Mouse (Mus musculus): ENCODE measurements at regions not wholly inside any gene's neighbourhood (a gene's known extent, or its start where the extent isn't known, plus 50 kb on each side); places are given as distances from the start of the nearest gene placed in this dataset.

GRCm38 (mm10) chr2:117498565-117498964 lies 155.8 kb upstream of the Rasgrp1 start:
- H3K9ac ChIP-seq: no peak overlapping the region
- no peaks in the 10 kb centered on the region for H3K4me1 ChIP-seq (replicated peaks)
- no peak for DNase-seq
- H3K27ac ChIP-seq: no peak overlapping the region
- WGBS (ENCODE audit: insufficient replicate concordance): 71% methylated on average over 5 of the region's 5 CpGs
- no peak overlapping the region for H3K4me3 ChIP-seq (replicated peaks)
- H3K9me3 ChIP-seq (replicated peaks): no peaks in the 10 kb centered on the region
- no peak overlapping the region for H3K4me2 ChIP-seq
- no peaks in the 10 kb centered on the region for H3K27me3 ChIP-seq
- H3K36me3 ChIP-seq: no peaks in the 10 kb centered on the region
- no peak for ATAC-seq (ENCODE audit: low read depth)

GRCm38 (mm10) chr2:117502611-117503010 lies 159.8 kb upstream of the Rasgrp1 start:
- H3K27me3 ChIP-seq: no peaks in the 10 kb centered on the region
- H3K9ac ChIP-seq: no peak overlapping the region
- no peak overlapping the region for H3K4me2 ChIP-seq
- ATAC-seq (ENCODE audit: low read depth) (no peak), DNase-seq (no peak)
- H3K9me3 ChIP-seq (replicated peaks): no peaks in the 10 kb centered on the region
- H3K36me3 ChIP-seq: no peaks in the 10 kb centered on the region
- H3K4me1 ChIP-seq (replicated peaks): no peaks in the 10 kb centered on the region
- no peak overlapping the region for H3K4me3 ChIP-seq (replicated peaks)
- H3K27ac ChIP-seq: no peak overlapping the region

DNA sequence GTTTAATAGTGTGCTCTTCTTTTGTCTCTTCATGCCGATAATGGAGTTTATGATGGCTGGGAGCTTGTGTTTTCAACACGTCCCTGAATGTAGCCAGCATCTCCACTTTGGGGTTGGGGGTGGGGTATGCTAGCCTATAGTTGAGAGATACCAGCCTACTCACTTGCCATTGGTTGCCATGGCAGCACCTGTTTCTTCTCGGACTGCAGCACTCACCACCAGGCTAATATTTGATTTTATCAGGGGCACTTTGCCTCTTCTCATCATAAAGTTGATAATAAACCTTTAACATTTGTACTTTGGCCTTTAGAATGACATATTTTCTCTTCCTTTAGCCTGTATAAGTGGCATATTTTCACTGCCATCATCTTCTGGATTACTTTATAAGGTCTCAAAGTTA lies 168.9 kb upstream of the Rasgrp1 start:
- no peak for ATAC-seq (ENCODE audit: low read depth)

GRCm38 (mm10) chr2:117512551-117512950 lies 169.8 kb upstream of the Rasgrp1 start:
- no peak for DNase-seq
- Histone ChIP-seq H3K4me1 (replicated peaks) (no peaks in the 10 kb centered on the region), H3K9me3 (replicated peaks) (no peaks in the 10 kb centered on the region), H3K27me3 (no peaks in the 10 kb centered on the region), H3K4me2 (no peak overlapping the region), H3K27ac (no peak overlapping the region), H3K9ac (no peak overlapping the region), H3K36me3 (no peaks in the 10 kb centered on the region), H3K4me3 (replicated peaks) (no peak overlapping the region)
- ATAC-seq (ENCODE audit: low read depth): no peak
- WGBS (ENCODE audit: insufficient replicate concordance): 73% methylated on average over 9 of the region's 9 CpGs

More for the DNA sequence above, 168.9 kb upstream of the Rasgrp1 start:
- no peak for DNase-seq
- Histone ChIP-seq H3K4me2 (no peak overlapping the region), H3K4me3 (replicated peaks) (no peak overlapping the region), H3K36me3 (no peaks in the 10 kb centered on the region), H3K27ac (no peak overlapping the region), H3K9ac (no peak overlapping the region), H3K27me3 (no peaks in the 10 kb centered on the region), H3K4me1 (replicated peaks) (no peaks in the 10 kb centered on the region), H3K9me3 (replicated peaks) (no peaks in the 10 kb centered on the region)
- 57% methylated on average over 3 of the region's 3 CpGs for WGBS (ENCODE audit: insufficient replicate concordance)

GRCm38 (mm10) chr2:117524437-117524836 lies 181.6 kb upstream of the Rasgrp1 start:
- H3K36me3 ChIP-seq: no peaks in the 10 kb centered on the region
- no peak overlapping the region for H3K4me3 ChIP-seq (replicated peaks)
- H3K9me3 ChIP-seq (replicated peaks): no peaks in the 10 kb centered on the region
- ATAC-seq (ENCODE audit: low read depth) (no peak), DNase-seq (no peak)
- H3K4me2 ChIP-seq: no peak overlapping the region
- H3K4me1 ChIP-seq (replicated peaks): no peaks in the 10 kb centered on the region
- no peak overlapping the region for H3K27ac ChIP-seq
- H3K9ac ChIP-seq: no peak overlapping the region
- WGBS (ENCODE audit: insufficient replicate concordance): 55% methylated on average over 5 of the region's 5 CpGs
- H3K27me3 ChIP-seq: no peaks in the 10 kb centered on the region

DNA sequence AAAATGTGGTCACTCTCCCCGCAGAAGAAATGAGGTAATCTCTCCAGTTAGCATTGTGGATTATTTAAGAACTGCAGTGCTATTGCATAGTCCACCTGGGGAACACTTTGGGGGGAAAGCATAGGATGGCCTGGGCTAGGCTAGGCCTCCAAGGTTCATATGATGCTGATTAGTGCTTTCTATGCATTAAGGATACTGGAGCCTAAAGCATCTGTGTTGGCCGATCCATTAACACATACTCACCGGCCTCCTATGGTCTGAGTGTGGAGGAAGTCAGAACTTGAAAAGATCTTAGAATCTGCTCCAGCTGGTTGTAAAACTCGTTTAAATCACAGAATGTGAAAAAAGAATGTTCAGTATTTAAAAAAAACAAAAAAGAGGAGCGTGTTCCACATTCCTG lies 196.1 kb upstream of the Rasgrp1 start:
- no peaks in the 10 kb centered on the region for H3K4me1 ChIP-seq (replicated peaks)
- no peaks in the 10 kb centered on the region for H3K36me3 ChIP-seq
- H3K4me2 ChIP-seq: no peak overlapping the region
- no peak overlapping the region for H3K4me3 ChIP-seq (replicated peaks)
- no peak for ATAC-seq (ENCODE audit: low read depth)
- 63% methylated on average over 5 of the region's 5 CpGs for WGBS (ENCODE audit: insufficient replicate concordance)
- no peak overlapping the region for H3K27ac ChIP-seq
- H3K27me3 ChIP-seq: no peaks in the 10 kb centered on the region
- H3K9me3 ChIP-seq (replicated peaks): no peaks in the 10 kb centered on the region
- no peak overlapping the region for H3K9ac ChIP-seq
- DNase-seq: no peak

DNA sequence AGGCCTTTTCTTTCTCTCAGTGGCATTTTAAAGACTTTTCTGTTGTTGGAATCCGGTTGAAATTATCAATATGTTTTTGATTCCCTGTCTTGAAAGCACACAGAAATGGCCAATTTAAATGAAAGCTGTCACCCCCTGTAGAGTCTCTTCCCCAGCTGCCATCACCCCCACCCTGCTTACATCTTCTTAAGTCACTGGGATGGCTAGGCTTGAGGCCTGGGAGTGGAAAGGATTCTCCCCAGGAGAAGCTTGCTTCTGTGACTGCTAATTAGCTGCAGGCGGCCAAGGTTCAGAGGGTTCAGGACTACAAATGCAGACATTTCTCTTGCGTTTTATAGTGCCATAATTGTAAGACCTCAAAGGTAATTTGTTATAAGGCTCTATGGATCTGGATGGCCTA lies 196.5 kb upstream of the Rasgrp1 start:
- Histone ChIP-seq H3K4me3 (replicated peaks) (no peak overlapping the region), H3K4me1 (replicated peaks) (no peaks in the 10 kb centered on the region), H3K27me3 (no peaks in the 10 kb centered on the region), H3K36me3 (no peaks in the 10 kb centered on the region), H3K27ac (no peak overlapping the region), H3K4me2 (no peak overlapping the region), H3K9me3 (replicated peaks) (no peaks in the 10 kb centered on the region), H3K9ac (no peak overlapping the region)
- no peak for DNase-seq
- ATAC-seq (ENCODE audit: low read depth): no peak
- 49% methylated on average over 3 of the region's 3 CpGs for WGBS (ENCODE audit: insufficient replicate concordance)

- WGBS (ENCODE audit: insufficient replicate concordance): 12% methylated on average over 6 of the region's 6 CpGs
- Histone ChIP-seq H3K9me3 (replicated peaks) (no peaks in the 10 kb centered on the region), H3K9ac (no peak overlapping the region), H3K36me3 (no peaks in the 10 kb centered on the region), H3K4me3 (replicated peaks) (no peak overlapping the region), H3K4me2 (no peak overlapping the region), H3K27me3 (no peaks in the 10 kb centered on the region), H3K27ac (no peak overlapping the region), H3K4me1 (replicated peaks) (no peaks in the 10 kb centered on the region)
- peak; percentile 0 for DNase-seq
- no peak for ATAC-seq (ENCODE audit: low read depth)
Measured at GRCm38 (mm10) chr2:117541471-117541870, 198.7 kb upstream of the Rasgrp1 start.

DNA sequence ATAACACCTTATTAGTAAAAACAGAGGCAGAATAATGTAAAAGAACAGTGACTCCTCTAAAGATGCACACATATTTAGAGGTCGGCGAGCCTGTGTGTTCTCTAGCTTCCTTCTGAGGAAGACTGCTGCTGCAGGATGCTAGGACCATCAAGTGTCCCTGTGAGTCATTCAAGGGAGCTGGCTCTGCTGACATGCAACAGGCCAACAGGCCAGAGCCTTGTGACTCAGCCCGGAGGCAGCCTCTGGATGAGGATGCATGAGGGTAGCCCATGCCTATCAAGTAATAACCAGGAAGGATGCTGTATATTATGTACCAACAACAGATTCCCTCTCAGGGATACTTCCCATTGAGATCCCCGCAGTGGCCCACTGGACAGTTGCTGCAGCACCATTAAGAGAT lies 199.5 kb upstream of the Rasgrp1 start:
- Histone ChIP-seq H3K27ac (no peak overlapping the region), H3K36me3 (no peaks in the 10 kb centered on the region), H3K4me1 (replicated peaks) (no peaks in the 10 kb centered on the region), H3K27me3 (no peaks in the 10 kb centered on the region), H3K9me3 (replicated peaks) (no peaks in the 10 kb centered on the region), H3K9ac (no peak overlapping the region), H3K4me3 (replicated peaks) (no peak overlapping the region), H3K4me2 (no peak overlapping the region)
- ATAC-seq (ENCODE audit: low read depth) (no peak), DNase-seq (no peak)
- 59% methylated on average over 4 of the region's 4 CpGs for WGBS (ENCODE audit: insufficient replicate concordance)

DNA sequence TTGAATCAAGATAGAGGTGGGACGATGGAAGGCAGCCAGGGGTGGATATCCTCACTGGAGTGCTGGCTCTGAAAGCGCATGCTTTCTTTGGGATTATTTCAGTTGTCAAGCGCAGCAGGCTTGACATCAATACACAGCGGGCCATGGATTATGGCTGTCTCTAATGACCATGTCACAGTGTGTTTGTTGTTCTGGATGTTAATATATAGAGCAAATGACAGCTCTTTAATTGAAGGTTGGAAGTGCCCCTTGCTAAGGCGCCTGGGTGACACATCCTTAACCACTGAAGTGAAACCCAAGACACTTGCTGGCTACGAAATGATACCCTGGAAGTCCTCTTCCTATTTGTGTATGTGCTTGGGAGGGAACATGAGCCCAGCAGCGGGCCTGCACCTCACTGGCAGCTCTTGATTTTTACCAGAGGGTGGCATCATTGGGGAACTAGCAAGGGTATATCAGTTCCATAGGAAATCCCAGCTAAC lies 200.5 kb upstream of the Rasgrp1 start:
- Histone ChIP-seq H3K27ac (no peak overlapping the region), H3K9ac (no peak overlapping the region), H3K4me1 (replicated peaks) (no peaks in the 10 kb centered on the region), H3K4me2 (no peak overlapping the region), H3K27me3 (no peaks in the 10 kb centered on the region), H3K36me3 (no peaks in the 10 kb centered on the region), H3K9me3 (replicated peaks) (no peaks in the 10 kb centered on the region), H3K4me3 (replicated peaks) (no peak overlapping the region)
- no peak for ATAC-seq (ENCODE audit: low read depth)
- 63% methylated on average over 7 of the region's 7 CpGs for WGBS (ENCODE audit: insufficient replicate concordance)
- DNase-seq: no peak

GRCm38 (mm10) chr2:117548273-117548672 lies 205.5 kb upstream of the Rasgrp1 start:
- no peaks in the 10 kb centered on the region for H3K4me1 ChIP-seq (replicated peaks)
- H3K36me3 ChIP-seq: no peaks in the 10 kb centered on the region
- H3K27me3 ChIP-seq: no peaks in the 10 kb centered on the region
- no peak overlapping the region for H3K4me3 ChIP-seq (replicated peaks)
- H3K4me2 ChIP-seq: no peak overlapping the region
- DNase-seq: no peak
- H3K9me3 ChIP-seq (replicated peaks): no peaks in the 10 kb centered on the region
- no peak overlapping the region for H3K27ac ChIP-seq
- WGBS (ENCODE audit: insufficient replicate concordance): 65% methylated on average over 4 of the region's 4 CpGs
- ATAC-seq (ENCODE audit: low read depth): no peak
- no peak overlapping the region for H3K9ac ChIP-seq

- WGBS (ENCODE audit: insufficient replicate concordance): 46% methylated on average over 2 of the region's 2 CpGs
- DNase-seq (no peak), ATAC-seq (ENCODE audit: low read depth) (no peak)
- H3K36me3 ChIP-seq: no peaks in the 10 kb centered on the region
- H3K4me2 ChIP-seq: no peak overlapping the region
- H3K9me3 ChIP-seq (replicated peaks): no peaks in the 10 kb centered on the region
- no peaks in the 10 kb centered on the region for H3K27me3 ChIP-seq
- no peak overlapping the region for H3K4me3 ChIP-seq (replicated peaks)
- H3K27ac ChIP-seq: no peak overlapping the region
- no peak overlapping the region for H3K9ac ChIP-seq
- H3K4me1 ChIP-seq (replicated peaks): no peaks in the 10 kb centered on the region
Measured at GRCm38 (mm10) chr2:117556301-117556700, 213.5 kb upstream of the Rasgrp1 start.
